Mouse (Mus musculus) forebrain, embryonic 10.5 days (tissue): ENCODE data around the gene Gm30191. TPM values are rescaled to one million over a fixed set of nuclear protein-coding genes. Genes with fewer than 3 reads are reported as not detected.
A peak's percentile ranks its signal among the peaks of the same experiment; 100 is the strongest.
"Not testable (repeated sequence)": the region's sequence is repeated elsewhere in the genome, so short reads cannot be mapped to it uniquely, and the experiment has no call there.

Experiments used
- DNase-seq: peaks from one replicate; pipeline ENCODE4 v3.0.0-alpha.2; 2017; ENCODE audit warnings: low spot score; ENCODE audit errors: extremely low spot score
- H3K27ac ChIP-seq: fragments of 300-500 bp; sonication (generic); 2 replicates; pipeline ENCODE4 v1.5.1; 2016; ENCODE audit warnings: mild to moderate bottlenecking
- H3K27me3 ChIP-seq: fragments of 300-500 bp; sonication (generic); 2 replicates; pipeline ENCODE4 v1.6.1; 2016; ENCODE audit warnings: mild to moderate bottlenecking; ENCODE audit not compliant: poor library complexity, severe bottlenecking
- H3K36me3 ChIP-seq: fragments of 300-500 bp; sonication (generic); replicated peaks from 2 replicates; pipeline ENCODE4 v1.6.1; 2016; ENCODE audit warnings: mild to moderate bottlenecking, moderate library complexity
- H3K4me1 ChIP-seq: fragments of 300-500 bp; sonication (generic); 2 replicates; pipeline ENCODE4 v1.6.1; 2016
- H3K4me3 ChIP-seq: fragments of 300-500 bp; sonication (generic); 2 replicates; pipeline ENCODE4 v1.5.1; 2016; ENCODE audit warnings: mild to moderate bottlenecking, moderate library complexity
- H3K9me3 ChIP-seq: fragments of 300-500 bp; sonication (generic); 2 replicates; pipeline ENCODE4 v1.6.1; 2016; ENCODE audit warnings: mild to moderate bottlenecking, moderate library complexity
- WGBS: fragments of 180-500 bp; shearing (Covaris S2); methylation state at CpG from one replicate; pipeline ENCODE4 v1.1.7; 2016; 5-methylcytosine and 5-hydroxymethylcytosine counted together
- polyA plus RNA-seq: library from polyadenylated mRNA; unstranded; fragments of >200 nt; fragmentation: Nextera tagmentation; extraction: Ambion mirVana; gene quantifications from 2 replicates; pipeline ENCODE4 v1.2.1, GENCODE M21; 2016

Gm30191 gene
- polyA plus RNA-seq, 1 experiment from 2014 or later: 0.24 TPM

DNA sequence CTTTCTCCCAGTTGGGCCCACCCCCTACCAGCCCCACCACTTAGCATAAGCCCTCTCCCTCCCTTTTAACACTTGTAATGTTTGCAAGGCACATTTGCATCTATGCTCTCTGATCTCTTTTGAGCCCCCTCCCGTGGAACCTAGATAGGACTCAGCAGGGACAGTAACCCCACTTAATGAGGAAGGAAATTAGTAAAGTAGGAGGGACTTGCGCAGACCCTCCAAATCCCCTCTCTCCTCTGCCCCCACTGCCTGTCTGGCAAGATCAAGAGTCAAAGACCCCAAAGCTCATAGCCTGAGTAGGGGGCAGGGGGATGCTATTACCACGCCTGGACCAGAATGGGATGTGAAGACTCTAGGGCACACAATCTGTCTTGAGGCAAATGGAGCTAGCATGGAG, 8.1 kb downstream of the Gm30191 start:
- peaks cover 71% of the 10 kb centered on the region for H3K27me3 ChIP-seq
- H3K4me3 ChIP-seq: no peak overlapping the region
- peaks cover 90% of the 10 kb centered on the region for H3K4me1 ChIP-seq
- H3K27ac ChIP-seq: 0 out of 2 replicates have a peak overlapping the region, but pooled peaks have one; percentile 8
- WGBS: 14% methylated on average over 3 of the region's 3 CpGs
- H3K36me3 ChIP-seq: no peaks in the 10 kb centered on the region
- H3K9me3 ChIP-seq: no peaks in the 10 kb centered on the region
- DNase-seq: no peak

DNA sequence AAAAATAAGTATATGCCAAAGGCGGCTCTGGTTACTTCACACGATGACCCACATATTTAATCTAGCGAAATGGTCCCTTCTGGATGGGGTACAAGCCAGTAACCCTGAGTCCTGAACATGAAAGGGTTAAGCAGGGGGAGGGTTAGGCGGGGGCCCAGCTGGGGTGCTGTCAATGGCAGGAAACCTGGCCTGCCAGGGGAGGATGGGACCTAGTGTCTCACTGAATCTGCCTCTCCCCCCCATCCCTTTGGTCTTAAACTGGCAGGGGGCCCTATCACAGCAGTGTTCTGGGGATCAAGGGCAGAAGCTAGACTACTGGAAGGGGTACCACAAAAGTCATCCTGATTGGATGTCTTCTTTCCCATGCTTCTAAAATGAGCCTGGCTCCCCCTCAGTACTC, 9.1 kb downstream of the Gm30191 start:
- no peaks in the 10 kb centered on the region for H3K9me3 ChIP-seq
- H3K4me3 ChIP-seq: peak overlapping the region; percentile 22; the same call in 1 of the 2 replicates
- H3K4me1 ChIP-seq: peaks cover 80% of the 10 kb centered on the region
- H3K27ac ChIP-seq: peak overlapping the region; percentile 83
- no peaks in the 10 kb centered on the region for H3K36me3 ChIP-seq
- 22% methylated on average over 4 of the region's 4 CpGs for WGBS
- no peak for DNase-seq
- H3K27me3 ChIP-seq: peaks cover 60% of the 10 kb centered on the region

DNA sequence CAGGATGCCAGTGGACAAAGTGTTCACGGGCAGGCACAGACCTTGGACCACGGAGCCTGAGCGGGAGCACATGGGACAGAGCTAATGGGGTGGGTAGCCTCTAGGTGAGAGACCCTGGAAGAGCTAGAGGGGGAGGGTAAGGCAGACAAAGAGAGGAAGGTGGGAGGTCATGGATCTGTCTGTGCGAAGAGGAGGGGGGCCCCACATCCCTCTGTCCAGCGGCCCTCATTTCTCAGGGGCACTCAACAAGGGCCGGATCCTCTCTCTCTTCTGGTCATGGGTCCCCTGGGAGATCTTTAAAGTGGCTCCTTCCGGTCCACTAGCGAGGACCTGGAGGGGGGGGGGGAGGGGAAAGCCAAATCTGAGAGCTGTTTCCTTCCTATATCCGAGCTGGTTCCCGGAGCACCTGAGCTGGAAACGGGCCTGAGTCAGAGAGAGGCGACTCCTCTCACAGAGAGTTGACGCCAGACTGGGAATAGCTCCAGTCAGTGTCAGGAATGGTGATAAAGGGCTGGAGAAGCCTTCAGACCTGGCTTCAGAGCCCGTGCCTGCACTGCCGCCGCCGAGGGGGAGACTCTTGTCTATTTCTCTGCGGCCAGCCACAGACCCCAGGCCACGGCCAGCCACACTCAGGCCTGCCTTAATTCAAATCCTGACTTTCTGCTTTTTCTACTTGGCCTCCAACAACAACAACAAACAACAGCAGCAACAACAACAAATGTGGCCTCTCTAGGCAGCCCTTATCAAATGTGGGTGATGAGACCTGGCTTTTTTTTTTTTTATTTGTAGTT, 9.9 kb downstream of the Gm30191 start:
- Histone ChIP-seq H3K27me3 (peaks cover 53% of the 10 kb centered on the region), H3K4me3 (peak overlapping the region; percentile 22), H3K36me3 (no peaks in the 10 kb centered on the region), H3K27ac (peak overlapping the region; percentile 83), H3K4me1 (peaks cover 73% of the 10 kb centered on the region), H3K9me3 (no peaks in the 10 kb centered on the region)
- no peak for DNase-seq
- 3% methylated on average over 19 of the region's 19 CpGs for WGBS

DNA sequence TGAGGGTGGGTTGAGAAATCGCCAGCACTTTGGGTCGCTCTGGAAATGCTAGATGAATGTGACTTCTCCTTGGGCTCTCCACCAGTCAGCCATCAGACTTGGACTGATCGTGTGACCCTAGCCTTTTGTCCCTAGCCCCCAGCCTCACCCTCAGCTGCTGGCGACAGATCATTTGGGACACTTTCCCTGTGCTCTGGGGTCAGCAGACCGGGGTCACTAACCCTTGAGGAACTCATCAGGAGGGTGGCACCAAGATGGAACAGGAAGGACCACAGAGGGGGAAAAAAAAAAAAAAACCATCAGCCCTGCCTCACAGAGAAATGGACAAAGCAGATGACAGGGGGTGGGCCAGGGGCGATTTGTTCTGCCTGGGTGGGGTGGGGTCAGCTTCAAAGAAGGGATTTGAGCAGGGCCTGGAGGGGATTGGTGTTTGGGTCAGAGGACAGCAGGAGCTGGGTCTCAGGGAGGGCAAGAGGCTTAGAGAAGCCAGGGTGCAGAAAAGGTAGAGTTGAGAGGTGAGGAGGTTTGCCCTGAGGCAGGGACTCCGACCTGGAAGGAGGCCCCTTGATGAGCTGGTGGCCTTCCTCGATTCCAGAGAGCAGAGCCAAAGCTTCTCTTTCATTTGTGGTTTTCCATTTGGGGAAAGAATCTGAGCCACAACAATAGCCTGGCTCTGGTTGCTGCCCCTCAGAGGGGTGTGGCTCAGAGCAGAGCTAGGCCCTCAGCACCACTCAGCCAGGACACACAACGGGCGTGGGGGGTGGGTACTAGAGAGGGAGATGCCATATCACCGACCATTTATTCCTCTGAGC, 10.7 kb downstream of the Gm30191 start:
- peaks cover 65% of the 10 kb centered on the region for H3K4me1 ChIP-seq

DNA sequence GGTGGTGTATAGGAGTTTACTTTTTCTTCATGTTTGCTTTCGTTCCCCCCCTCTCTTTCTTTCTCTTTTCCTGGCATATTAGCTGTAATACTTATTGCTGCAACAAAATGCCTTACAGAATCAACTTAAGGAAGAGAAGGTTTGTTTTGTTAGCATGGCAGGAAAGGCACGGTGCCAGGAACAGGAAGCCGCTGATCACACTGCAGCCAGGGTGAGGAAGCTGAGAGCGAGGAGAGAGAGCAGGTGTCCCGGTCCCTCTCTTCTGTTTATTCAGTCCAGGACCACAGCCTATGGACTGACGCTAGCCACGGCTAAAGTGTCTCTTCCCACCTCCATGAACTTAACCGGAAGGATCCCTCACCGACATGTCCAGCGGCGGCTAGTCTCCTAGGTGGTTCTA, 11.6 kb downstream of the Gm30191 start:
- Histone ChIP-seq H3K27ac (0 out of 2 replicates have a peak overlapping the region, but pooled peaks have one; percentile 9), H3K4me1 (peaks cover 55% of the 10 kb centered on the region), H3K4me3 (no peak overlapping the region), H3K9me3 (no peaks in the 10 kb centered on the region), H3K36me3 (no peaks in the 10 kb centered on the region), H3K27me3 (peaks cover 35% of the 10 kb centered on the region)
- DNase-seq: no peak
- 65% methylated on average over 11 of the region's 11 CpGs for WGBS

More for the DNA sequence above, 10.7 kb downstream of the Gm30191 start:
- peak overlapping the region; percentile 83 for H3K27ac ChIP-seq
- peaks cover 45% of the 10 kb centered on the region for H3K27me3 ChIP-seq
- DNase-seq: peak; percentile 33
- WGBS: 2% methylated on average over 11 of the region's 11 CpGs
- no peaks in the 10 kb centered on the region for H3K9me3 ChIP-seq
- H3K4me3 ChIP-seq: peak overlapping the region; percentile 22
- no peaks in the 10 kb centered on the region for H3K36me3 ChIP-seq

DNA sequence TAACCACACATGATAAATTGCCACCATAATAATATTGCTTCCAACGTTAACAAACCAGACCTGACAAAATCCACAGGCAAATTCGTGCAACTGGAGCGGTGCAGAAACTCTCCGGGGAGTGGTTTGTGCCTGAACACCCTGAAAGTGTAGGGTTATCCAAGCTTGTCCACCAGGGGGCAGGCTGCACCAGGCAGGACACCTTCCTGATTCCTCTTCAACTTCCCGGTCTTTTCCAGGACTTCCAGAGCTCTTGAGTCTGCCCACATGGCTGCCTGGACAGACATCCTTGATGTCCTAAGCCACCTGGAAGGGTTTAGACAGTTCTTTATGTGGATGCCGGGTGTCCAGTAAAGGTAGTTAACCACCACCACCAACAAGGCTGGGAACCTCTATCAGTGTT, 16.5 kb downstream of the Gm30191 start:
- Histone ChIP-seq H3K27ac (no peak overlapping the region), H3K36me3 (no peaks in the 10 kb centered on the region), H3K9me3 (no peaks in the 10 kb centered on the region), H3K4me3 (no peak overlapping the region), H3K27me3 (no peaks in the 10 kb centered on the region), H3K4me1 (peaks cover 7% of the 10 kb centered on the region)
- WGBS: 38% methylated on average over 6 of the region's 6 CpGs
- peak; percentile 57 for DNase-seq

DNA sequence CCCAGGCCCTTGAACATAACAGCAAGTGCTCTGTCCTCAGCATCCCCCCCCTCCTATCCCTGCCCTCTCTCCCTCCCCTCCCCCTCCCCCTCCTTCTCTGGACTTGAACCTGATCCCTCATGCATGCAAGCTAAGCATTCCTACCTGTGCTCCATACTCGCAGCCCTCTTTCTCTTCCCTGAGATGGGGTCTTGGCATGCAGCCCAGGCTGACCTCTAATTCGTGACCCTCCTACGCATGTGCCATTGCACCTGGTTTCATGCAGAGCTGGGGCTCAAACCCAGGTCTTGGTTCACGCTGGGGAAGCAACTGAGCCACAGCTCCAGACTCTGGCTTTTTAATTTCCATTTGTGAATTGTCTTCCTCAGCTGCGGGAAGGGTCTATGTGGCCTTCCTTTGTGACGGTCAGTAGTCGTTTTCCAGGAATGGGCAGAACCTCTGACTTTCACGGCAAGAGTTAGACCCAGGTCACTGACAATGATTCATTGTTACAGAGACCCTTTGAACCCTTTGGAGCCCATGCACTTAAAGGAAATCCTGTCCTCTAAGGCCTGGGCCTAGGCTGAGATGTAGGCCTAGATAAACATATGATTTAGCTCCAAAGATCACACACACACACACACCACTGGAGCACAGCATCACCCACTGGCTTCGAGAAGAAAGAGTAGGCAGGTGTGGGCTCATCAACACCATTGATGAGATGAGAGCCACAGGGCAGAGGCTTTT, 19.3 kb downstream of the Gm30191 start:
- WGBS: 71% methylated on average over 9 of the region's 9 CpGs
- Histone ChIP-seq H3K36me3 (no peaks in the 10 kb centered on the region), H3K4me3 (no peak overlapping the region), H3K4me1 (no peaks in the 10 kb centered on the region; the same call in 1 of the 2 replicates), H3K27me3 (no peaks in the 10 kb centered on the region), H3K27ac (no peak overlapping the region), H3K9me3 (no peaks in the 10 kb centered on the region)
- DNase-seq: no peak

DNA sequence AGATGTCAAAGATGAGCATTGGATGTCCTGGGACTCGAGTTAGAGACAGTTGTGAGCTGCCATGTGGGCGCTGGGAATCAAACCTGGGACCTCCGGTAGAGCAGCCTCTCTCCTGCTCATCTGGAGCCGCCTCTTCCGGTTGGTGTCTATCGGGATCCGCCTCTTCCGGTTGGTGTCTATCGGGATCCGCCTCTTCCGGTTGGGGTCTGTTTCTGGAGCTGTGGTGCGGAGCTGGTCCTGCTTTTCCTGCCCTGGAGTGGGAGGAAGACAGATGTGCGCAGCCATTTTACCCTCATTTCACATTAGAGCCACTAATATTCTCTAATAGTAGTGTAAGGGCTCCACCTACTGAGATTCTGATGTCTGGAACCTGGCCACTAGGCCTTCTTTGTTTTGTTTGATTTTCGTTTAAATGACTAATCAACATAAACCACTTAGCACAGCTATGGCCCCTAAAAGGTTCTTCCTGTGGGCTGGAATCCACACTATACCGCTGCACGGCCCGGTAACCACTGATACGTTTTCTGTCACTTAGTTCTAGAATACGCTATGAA, 21.4 kb downstream of the Gm30191 start:
- no peak overlapping the region for H3K4me3 ChIP-seq
- H3K36me3 ChIP-seq: no peaks in the 10 kb centered on the region
- no peak overlapping the region for H3K27ac ChIP-seq
- no peaks in the 10 kb centered on the region for H3K27me3 ChIP-seq
- no peak for DNase-seq
- 86% methylated on average over 19 of the region's 19 CpGs for WGBS
- no peaks in the 10 kb centered on the region for H3K9me3 ChIP-seq
- peaks cover 8% of the 10 kb centered on the region for H3K4me1 ChIP-seq

DNA sequence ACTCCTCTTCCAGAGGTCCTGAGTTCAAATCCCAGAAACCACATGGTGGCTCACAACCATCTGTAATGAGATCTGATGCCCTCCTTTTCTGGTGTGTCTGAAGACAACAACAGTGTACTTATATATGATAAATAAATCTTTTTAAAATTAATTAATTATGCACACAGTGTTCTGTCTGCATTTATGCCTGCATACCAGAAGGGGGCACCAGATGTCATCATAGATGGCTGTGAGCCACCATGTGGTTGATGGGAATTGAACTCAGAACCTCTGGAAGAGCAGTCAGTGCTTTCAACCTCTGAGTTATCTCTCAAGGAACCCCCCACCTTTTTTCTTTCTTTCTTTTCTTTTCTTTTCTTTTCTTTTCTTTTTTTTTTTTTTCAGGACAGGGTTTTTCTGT, 22.9 kb downstream of the Gm30191 start:
- H3K4me1 ChIP-seq: peaks cover 16% of the 10 kb centered on the region
- H3K27me3 ChIP-seq, H3K36me3 ChIP-seq, DNase-seq, H3K27ac ChIP-seq, H3K9me3 ChIP-seq, H3K4me3 ChIP-seq: not testable (repeated sequence)

DNA sequence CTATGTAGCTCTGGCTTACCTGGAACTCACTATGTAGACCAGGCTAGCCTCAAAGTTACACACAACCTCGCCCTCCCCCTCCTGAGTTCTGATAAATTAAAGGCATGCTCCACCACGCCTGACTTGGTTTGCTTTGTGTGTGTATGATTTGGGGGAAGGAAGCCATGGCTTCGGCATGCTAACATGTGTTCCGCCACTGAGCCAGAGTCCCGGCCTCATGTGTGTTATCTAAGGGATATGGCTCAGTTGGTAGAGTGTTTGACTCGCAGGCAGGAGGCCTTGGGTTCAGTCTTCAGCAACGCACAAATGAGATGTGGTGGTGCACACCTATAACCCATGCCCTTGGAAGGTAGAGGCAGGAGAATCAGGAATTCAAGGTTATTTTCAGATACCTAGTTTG, 25.2 kb downstream of the Gm30191 start:
- H3K4me1 ChIP-seq: peaks cover 16% of the 10 kb centered on the region
- 89% methylated on average over 7 of the region's 7 CpGs for WGBS
- no peaks in the 10 kb centered on the region for H3K9me3 ChIP-seq
- peaks cover 19% of the 10 kb centered on the region for H3K36me3 ChIP-seq
- DNase-seq: no peak
- no peak overlapping the region for H3K27ac ChIP-seq
- no peak overlapping the region for H3K4me3 ChIP-seq
- H3K27me3 ChIP-seq: 0 out of 2 replicates have a peak, but pooled peaks cover 3% of the 10 kb centered on the region

DNA sequence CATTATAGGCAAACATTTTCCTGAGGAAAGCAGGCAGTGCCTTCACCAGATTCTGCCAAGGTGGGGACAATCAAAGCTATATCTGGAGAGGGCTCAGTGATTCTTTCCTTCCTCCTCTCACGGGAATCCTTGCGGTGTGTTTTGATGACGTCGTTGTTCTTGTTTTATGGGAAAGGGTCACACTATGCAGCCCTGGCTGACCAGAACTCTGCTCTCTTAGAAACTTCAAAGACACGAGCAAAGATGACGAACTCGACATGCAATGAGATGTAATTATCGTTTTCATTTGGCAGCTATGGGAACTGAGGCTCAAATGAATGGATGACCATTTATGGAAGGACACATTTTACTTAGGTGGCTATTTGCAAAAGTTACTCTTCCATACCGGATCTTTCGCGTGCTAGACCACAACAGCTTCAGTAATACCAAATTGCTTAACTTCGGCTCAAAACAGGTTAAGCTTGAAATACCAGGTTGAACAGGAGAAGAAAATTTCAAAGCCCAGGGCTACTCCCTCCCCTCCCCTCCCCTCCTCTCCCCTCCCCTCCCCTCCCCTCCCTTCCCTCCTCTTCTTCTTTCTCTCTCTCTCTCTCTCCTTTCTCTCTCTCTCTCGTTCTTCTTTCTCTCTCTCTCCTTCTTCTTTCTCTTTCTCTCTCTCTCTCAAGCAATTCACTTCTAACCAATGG, 26.1 kb downstream of the Gm30191 start:
- Histone ChIP-seq H3K27me3 (0 out of 2 replicates have a peak, but pooled peaks cover 3% of the 10 kb centered on the region), H3K27ac (peak overlapping the region; percentile 35; the same call in 1 of the 2 replicates), H3K9me3 (no peaks in the 10 kb centered on the region), H3K4me1 (peaks cover 16% of the 10 kb centered on the region), H3K4me3 (peak overlapping the region; percentile 36), H3K36me3 (peaks cover 28% of the 10 kb centered on the region)
- 38% methylated on average over 12 of the region's 13 CpGs for WGBS
- no peak for DNase-seq
